Mouse (Mus musculus) regulatory T cell (primary cell): ENCODE results near the gene Pdhx.

Experiments
- in situ Hi-C: fragments of 300-600 bp; cut with MboI, MseI; formaldehyde crosslinking; loops from one replicate; pipeline ENCODE4 v1.15.1; 2025; ENCODE audit warnings: high pct_unique_total_duplicates

Gene Pdhx

DNA sequence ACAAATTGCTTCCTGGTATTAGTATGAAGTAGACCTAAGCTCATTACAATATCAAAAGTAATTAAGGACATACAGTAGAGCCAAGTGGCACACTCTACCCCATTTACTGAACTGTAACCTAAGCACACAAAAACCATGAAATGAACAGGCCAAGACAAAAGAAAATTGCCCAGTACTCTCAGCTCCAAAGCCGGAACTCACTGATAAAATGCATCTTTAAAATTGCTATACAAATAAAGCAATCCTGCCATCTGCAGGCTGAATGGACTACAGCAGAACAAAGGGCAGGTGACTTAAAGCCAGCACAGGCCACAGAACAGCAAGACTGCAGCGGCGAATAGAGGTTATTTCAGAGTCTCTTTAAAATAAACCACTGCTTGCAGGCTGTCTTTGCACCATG is 10.4 kb downstream of the Pdhx start:
- in situ Hi-C loops: no loop called here

DNA sequence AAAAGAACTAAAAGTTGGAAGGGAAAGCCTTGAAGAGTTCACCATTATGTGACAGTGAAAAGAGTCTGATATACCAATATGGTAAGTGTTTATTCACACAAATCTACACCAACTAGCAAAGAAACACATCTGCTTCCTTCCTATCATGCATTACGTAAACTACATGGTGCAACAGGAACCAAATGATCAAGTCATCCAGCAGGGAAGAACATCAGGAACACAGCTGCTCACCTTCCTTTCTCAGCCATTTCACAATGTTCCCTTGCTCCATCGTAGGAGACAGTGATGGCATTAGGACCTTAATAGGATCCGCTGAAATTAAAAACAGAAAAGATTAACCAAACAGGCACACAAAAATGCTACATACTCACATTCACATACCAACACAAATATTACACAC is 15.0 kb downstream of the Pdhx start:
- in situ Hi-C loops: no loop called here

DNA sequence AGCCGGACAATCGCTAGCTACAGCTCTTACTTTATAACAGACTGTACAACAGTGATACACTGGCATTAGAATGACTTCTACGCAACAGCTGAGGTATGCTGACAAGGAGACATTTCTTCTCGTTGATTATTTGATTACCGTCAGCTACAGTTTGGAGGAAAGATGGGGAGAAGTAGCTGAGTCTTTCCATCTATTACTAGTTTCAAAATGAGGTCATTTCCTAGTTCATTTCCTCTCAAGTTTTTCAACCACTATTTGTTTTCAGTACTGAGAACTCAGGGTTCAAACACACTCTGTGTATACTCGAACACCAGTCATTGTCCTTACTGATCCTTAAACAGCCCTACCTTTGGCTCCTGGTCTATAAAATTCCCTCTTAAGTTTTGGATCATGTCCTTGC is 17.5 kb downstream of the Pdhx start:
- in situ Hi-C loops: no loop called here

DNA sequence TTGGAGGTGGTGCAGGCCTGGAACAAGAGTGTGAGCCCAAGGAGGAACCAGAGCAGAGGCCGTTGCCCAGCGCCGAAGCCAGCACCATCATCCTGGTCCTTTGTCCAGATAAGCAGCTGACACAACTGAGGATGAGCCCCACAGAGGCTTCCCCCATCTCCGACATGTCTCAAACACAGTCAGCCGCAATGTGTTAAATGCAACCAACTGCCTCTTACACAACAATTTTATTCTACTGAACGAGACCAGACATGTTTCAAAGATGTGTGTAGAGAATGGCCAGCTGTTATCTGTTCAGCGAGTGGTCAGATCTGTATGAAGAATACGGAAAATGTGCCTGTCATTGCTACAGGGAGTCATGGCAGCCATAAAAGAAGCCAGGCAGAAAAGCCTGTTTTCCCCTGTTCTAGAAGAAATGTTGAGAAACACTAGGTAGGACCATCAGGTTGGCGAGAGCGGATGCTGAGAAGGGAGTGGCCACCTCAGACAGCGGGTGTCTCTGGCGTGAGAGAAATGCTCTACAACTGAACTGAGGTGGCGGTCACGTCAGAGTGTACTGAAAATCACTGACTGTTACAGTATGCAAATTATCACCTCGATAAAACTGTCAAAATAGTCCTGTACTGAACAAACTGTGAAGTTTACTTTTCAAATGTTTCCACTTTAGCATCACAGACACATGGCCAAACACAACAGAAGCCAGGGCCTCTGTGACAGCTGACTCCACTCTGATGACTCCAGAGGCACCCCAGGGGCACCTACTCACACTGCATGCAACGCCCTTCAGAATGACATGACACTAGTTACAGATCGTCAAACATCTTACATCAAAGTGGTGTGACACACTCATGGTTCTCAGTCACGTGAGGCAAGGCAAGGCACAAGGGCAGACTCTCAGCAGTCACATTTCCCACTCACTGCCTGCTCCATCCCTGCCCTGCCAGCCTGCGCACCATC is 21.1 kb downstream of the Pdhx start:
- in situ Hi-C loops: no loop called here

DNA sequence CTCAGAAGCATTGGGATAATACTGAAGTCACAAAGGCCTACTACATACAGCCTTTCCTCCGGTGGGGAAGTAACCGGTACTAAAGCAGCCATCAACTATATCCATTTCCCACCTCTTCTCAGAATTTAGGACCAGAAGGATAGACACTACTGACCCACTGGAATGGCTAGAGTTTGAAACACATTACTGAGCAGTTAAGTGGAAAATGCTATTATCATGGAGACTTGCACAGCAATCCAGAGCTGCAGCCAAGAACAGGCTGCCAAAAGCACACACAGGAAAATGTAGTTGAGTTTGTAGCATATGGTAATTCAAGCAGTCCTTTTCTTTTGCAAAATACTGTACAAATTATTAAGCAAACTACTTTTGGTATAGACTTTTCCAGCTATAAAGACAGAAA is 28.0 kb downstream of the Pdhx start:
- in situ Hi-C loops: no loop called here

DNA sequence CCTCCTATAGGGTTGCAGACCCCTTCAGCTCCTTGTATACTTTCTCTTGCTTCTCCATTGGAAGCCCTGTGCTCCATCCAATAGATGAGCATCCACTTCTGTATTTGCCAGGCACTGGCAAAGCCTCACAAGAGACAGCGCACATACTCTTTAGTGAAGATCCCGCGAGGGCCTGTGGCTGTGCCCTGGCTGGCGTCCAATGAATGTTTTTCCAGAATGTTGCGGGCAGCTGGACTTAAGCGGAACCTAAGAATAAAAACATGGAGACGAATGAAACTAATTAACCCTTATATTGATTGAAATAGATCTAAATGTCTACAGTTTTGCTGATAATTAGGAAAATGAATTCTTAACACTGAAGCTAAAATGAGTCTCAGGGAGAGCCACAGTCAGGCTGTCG is 32.4 kb downstream of the Pdhx start:
- in situ Hi-C loops: no loop called here

DNA sequence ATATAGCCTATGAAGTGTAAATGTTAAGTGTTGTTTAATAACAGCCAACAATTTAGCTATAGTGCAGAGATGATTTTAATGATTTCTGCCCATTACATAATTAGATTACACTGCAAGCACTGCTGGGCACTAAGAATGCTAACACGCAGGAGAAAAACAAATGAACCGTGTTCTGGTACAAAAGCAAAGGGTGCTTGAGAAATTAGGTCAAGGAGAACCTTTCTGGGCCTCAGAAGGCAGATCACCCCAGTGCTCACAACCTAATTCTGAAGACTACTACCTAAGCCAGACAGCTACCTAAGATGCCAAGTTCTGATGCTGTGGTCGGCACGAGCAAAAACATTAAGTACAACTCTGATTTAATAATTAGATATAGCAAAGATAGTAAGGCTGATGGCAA is 35.5 kb downstream of the Pdhx start:
- in situ Hi-C loops: no loop called here

DNA sequence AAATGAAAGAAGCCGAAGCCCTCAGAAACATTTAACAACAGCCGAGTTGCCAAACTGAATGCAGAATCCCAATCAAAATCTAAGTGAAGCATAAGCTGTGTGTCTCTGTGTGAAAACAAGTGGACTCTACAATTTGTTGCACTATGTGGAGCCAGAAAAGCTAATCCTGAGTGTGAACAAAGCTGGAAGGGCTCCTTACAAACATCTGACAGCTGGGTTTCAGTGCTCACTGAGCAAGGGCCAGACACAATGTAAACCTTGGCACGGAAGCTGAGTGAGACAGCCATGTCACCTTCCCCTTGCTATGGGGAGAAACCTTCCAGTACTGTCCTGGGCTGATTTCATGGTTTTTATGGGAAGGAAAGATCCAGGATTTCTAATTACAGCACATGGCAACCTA is 50.6 kb downstream of the Pdhx start:
- in situ Hi-C loops: loop anchor here (25.0 kb wide), 1 partner anchor 135 kb away; no protein-coding TSS in a partner anchor

DNA sequence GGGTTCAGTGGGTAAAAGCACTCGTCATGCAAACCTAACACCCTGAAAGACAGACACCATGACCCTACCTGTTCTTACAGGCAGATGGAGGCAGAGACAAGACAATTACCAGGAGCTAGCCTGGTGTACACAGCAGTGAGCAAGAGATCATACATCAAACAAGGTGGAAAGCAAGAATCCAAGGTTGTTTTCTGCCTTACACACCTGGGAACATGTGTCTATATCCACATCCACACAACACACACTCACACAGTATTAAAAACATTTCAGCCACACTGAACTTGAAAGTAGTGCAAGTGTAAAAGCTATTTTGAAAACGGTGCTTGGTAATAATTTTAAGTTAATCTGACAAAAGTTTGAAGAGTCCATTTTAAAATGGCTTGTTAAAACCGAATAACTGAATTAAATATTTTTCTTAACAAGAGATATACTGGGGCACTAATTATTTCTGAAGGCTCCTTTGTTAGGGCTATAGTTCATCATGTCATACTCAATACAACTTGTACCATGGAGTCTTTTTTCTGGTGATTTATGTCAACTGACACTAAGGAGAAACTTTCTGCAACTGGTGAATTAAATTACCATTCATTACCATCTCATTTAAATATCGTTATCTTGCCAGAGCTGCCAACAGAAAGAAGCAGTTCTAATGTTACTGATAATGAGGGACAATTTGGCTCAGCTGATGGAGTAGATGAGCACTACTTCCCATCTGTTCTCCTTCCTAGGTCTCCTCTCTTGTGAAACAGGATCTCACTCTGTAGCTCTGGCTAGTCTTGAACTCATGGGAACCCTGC is 52.9 kb downstream of the Pdhx start:
- in situ Hi-C loops: loop anchor here (25.0 kb wide), 1 partner anchor 133 kb away; no protein-coding TSS in a partner anchor

DNA sequence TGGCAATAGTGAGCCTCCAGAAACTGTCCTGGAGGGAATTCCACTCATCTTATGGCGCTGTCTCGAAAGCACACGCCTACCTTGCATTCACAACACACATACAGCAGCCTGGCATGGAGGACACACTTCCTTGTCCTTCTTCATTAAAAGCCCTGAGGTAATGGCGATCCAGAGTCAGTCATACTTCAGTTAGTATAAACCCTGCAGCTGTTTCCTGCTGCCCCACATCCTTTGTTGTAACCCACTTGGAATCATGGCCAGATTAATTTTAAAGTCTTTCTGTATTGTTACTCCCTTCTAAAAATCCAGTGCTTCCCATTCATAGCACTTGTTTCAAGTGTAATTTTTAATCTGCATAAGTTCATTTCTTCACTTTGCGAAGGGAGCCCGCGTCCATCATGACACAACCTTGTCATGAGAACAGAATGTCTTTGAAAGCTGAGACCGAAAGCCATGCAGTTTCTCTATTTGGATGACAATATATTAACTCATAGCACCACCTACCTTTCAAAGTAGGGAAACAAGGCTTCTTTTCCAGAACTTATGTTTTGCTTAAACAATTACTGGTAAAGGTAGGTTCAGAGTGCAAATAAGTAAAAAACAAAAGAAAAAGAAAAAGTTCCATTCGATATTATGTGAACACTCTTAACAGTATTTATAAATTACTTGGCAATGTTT is 54.4 kb downstream of the Pdhx start:
- in situ Hi-C loops: loop anchor here (5.0 to 25.0 kb wide), 2 partner anchors 132 to 337 kb away; no protein-coding TSS in a partner anchor

DNA sequence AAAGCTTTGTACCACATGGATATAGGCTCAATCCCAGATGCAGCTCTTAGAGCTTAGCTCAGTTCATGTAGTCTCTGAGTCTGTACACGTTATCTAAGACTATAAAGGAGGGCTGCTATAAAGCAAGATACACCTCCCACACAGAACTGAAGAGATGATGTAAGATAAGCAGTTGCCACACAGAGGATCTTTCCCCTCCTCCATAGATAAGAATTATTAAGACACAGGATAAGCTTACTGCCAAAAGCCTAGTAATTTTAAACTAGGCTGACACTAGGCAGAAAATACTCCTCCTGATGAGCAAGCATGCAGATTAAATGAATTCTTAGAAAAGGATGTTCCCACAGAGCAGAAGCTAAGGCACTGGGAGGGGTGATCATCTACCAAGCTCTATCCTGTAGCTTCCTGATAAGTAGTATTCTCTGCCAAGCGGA is 55.9 kb downstream of the Pdhx start:
- in situ Hi-C loops: loop anchor here (5.0 to 25.0 kb wide), 2 partner anchors 130 to 335 kb away; no protein-coding TSS in a partner anchor

DNA sequence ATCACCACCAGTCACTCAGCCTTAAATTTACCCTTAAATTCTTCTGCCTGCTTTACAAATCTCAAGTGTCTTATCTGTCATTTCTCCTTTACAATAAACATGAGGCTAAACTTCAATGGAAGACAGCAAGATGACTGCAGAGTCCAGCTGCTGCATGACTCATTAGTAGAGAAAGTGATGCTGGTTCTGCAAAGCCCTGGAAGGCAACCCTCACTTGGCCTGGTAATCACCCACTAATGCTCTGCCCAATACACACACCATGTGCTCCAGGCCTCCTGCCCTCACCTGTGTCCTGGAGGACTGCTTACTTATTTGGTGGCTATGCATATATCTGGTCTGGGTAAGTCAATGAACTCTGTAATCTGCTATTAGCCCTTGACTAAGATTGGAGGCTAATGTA is 57.2 kb downstream of the Pdhx start:
- in situ Hi-C loops: loop anchor here (5.0 to 25.0 kb wide), 2 partner anchors 129 to 334 kb away; no protein-coding TSS in a partner anchor

DNA sequence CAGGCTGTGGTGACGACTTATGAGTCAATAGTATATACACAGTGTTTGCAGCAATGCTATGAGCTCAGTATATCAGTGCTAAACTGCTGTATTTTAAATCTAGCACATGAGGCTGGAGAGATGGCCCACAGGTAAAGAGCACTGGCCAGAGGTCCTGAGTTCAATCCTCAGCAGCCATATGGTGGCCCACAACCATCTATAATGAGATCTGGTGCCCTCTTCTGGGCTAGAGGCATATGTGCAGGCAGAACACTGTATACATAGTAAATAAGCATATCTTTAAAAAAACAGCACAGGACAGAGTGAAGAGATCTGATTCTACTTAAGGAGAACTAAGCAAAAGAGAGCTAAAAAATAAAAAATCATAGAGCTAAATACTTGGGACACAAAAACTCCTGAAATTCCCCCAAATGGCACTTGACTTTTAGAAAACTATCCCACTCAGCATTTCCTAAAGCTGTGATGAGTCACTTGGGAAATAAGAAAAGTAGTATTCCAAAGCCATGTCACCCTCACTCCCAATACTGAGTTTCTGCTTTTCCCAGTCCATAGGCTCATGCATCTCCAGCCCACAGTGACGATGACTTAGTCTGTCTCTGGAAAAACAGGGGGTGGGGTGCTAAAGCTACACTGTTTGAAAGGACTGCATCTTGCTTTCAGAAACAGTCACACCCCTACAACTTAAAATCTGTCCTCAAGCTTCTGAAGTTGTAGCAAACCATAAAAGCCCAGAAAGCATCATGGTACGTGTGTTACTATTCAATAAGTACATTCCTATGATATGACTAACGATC is 60.3 kb downstream of the Pdhx start:
- in situ Hi-C loops: loop anchor here (25.0 kb wide), 1 partner anchor 126 kb away; no protein-coding TSS in a partner anchor

DNA sequence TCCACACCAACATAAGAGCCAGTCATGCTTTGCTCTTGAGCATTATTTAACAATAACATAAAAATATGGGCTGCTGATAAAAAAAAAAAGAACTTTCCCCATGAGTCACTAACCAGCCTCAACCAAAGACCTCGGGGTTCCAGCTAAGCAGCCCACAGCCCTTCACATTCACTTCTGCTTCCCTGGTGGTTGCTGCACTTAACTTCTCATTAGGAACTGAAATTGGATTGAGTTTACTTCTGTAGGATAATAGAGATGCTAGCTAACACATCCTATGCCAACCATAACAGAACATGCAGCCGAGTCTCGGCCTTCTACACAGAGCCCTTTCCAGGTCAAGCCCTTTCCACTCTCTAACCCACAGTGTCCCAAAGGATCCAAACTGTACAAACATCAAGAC is 65.1 kb downstream of the Pdhx start:
- in situ Hi-C loops: loop anchor here (5.0 to 25.0 kb wide), 2 partner anchors 61 to 121 kb away; no protein-coding TSS in a partner anchor

DNA sequence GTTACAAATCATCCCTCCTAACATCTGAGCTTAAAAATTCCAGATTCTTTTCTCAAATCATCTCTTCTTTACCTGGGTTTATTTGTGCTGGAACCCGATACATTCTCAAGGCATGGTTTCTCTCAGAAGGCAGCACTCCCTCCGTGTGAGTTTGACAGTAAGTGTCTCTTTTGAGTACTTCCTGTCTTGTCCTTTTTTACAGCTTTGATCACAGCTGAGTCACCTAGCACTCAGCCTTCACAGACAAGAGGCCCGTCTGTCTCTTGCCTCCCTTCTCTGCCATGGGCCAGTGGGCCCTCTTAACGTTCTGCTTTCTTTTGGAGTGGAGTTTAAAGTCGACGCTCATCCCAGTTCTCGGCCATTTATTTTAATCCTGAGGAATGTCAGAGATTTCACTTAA is 68.7 kb downstream of the Pdhx start:
- in situ Hi-C loops: loop anchor here (25.0 kb wide), 1 partner anchor 117 kb away; no protein-coding TSS in a partner anchor

DNA sequence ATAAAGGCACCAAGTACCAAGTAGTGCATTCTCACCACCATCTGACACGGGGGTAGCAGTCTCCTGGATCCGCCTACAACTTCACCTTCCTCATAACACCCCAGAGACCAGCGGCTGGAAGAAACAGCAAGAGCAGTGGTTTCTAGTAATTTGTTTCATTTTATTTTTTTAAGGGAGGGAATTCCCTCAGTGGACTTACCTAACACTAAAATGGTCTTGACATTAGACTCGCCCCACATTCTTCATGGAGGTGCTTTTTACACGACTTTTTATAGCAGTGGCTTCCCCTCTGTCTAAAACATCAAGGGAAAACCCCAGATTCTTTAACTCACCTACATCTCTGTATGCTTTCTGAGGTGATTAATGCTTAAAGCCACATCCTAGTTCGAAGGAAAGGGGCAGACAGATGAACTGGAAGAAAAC is 74.1 kb downstream of the Pdhx start:
- in situ Hi-C loops: loop anchor here (25.0 kb wide), 1 partner anchor 663 kb away; no protein-coding TSS in a partner anchor

DNA sequence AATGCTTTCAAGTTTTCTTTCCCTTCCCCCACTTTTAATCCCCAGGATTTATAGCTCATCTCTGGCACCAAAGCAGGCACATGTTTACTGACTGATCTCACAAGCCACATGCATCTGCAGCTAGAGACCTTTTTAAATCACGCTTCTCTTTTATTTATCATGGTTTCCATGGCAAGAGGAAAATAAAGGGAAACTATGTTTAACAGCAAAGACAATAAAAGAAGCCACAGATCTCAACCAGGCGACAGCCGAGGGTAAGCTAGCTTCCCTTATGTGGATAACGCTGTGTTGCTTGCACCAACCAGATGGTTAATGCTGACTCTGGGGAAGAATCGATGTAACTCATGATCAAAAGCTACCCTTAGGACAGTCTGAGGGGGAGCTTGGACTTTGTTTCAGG is 75.0 kb downstream of the Pdhx start:
- in situ Hi-C loops: loop anchor here (25.0 kb wide), 1 partner anchor 664 kb away; no protein-coding TSS in a partner anchor

DNA sequence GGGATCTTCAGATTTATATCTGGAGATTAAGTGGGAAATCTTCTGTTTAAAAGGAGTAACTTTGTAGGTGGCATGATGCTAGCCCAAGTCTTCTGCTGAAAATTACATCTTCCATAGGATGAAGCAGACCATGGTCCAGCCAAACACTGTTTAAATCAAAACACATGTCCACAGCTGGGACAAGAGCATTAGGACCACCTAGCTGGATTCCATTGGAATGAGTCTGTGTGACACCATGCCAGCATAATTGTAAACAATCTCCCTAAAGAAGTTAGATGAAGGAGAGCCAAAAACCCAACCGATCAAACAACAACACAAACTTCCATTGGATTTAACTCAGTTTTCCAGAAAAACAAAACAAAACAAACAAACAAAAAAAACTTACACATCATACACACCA is 75.4 kb downstream of the Pdhx start:
- in situ Hi-C loops: loop anchor here (25.0 kb wide), 1 partner anchor 664 kb away; no protein-coding TSS in a partner anchor

DNA sequence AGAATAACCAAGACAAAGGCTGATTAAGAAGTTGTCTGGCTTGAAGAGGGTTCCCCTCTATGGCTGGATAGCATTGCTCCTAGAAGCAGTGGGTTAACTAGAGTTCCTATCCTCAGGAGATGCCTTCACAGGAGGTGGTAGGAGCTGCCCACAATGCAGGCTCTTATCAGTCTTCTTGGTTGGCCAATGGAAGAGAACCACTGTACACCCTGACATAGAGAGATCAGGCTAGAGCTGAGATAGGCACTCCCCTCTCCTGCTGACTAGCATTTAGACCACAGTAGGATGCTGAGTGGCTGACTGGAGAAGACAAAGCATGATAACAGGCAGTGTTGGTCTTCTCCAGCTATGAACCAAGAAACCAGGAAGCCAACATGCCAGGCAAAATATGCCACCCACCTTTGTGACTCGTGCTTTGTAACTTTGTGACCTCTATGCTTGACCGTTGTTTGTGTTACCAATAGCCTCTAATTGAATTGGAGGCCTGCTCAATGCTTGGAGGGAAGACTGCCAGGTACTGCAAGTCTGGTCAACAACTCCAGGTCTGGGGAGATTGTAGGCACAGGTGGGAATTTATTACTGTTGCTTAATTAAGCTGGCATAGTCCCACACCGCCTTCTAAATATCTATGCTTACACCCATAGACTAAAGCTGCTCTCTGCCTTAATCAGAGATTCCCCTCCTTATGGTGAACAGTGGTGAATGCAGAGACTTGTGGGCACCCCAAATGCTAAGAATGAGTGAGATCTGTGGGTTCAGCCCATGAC is 79.3 kb downstream of the Pdhx start:
- in situ Hi-C loops: loop anchor here (25.0 kb wide), 1 partner anchor 668 kb away; no protein-coding TSS in a partner anchor
